Mouse (Mus musculus): ENCODE data around the gene Mphosph9.
"Not testable (repeated sequence)": the region's sequence is repeated elsewhere in the genome, so short reads cannot be mapped to it uniquely, and the experiment has no call there.

Gene Mphosph9

DNA sequence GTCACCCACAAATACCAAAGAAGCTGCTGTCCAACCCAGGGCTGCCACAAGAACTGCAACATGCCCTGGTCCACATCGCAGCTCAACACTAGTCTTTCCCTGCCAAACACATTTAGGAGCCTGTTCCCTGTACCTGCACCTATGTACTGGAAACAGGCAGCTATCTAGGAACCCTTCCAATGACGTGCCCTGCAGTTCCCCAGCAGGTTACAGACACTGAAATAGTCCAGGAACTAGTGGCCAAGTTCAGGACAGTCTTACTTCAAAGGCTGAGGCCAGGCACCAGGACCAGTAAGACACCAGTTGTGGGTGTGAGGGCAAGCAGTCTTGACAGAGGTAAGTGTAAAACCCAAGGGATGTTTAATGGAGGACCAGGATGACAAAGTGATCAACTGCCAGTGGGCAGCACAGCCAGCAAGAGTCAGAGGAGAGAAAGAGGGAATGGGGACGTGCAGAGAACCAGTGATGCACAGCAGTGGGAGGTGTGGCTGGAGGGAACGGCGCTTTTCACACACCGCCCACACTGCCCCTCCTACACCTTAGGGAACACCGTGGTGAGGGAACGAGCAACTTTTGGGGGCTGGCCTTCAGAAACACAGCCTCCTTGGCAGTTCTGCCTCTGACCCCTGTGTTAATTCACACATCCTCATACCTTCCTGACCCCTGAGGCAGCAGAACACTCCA lies 110.1 kb downstream of the Mphosph9 start:
- no peak for ATAC-seq (ENCODE audit: insufficient number of reproducible peaks, low FRiP score, low TSS enrichment)

DNA sequence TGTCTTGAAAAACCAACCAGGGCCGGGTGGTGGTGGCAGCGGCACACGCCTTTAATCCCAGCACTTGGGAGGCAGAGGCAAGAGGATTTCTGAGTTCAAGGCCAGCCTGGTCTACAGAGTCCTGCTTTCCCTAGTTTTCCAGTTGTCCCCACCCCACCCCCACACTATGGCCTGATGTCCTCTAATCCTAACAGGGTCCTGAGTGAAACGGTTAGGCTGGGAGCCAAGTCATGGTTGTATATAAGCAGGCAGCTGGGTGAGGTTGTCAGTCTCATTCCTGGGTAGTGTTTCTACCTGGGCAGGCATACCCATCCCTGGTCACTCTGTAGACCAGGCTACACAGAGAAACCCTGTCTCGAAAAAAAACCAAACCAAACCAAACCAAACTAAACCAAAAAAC lies 110.7 kb downstream of the Mphosph9 start:
- ATAC-seq (ENCODE audit: insufficient number of reproducible peaks, low FRiP score, low TSS enrichment): not testable (repeated sequence)

GRCm38 (mm10) chr5:124216403-124216802 lies 111.4 kb downstream of the Mphosph9 start:
- ATAC-seq (ENCODE audit: insufficient number of reproducible peaks, low FRiP score, low TSS enrichment): no peak

DNA sequence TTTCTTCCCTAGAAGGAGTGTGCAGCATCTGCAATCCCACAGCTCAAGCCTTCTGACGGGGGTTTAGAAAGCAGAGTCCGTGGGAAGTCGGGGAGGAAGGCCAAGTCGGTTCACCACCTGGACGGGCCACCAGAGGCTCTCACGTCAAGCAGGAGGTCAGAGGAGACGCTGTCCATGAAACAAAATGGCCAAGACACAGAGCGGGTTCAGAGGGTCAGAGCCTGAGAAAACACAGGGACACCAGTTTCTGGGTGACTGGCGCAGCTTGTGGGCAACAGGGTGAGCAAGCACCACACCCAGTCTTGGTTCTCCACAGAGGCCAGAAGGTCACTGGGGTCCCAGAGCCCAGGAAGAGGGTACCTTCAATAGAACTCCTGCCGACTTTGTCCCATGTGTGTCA lies 112.1 kb downstream of the Mphosph9 start:
- no peak for ATAC-seq (ENCODE audit: insufficient number of reproducible peaks, low FRiP score, low TSS enrichment)

DNA sequence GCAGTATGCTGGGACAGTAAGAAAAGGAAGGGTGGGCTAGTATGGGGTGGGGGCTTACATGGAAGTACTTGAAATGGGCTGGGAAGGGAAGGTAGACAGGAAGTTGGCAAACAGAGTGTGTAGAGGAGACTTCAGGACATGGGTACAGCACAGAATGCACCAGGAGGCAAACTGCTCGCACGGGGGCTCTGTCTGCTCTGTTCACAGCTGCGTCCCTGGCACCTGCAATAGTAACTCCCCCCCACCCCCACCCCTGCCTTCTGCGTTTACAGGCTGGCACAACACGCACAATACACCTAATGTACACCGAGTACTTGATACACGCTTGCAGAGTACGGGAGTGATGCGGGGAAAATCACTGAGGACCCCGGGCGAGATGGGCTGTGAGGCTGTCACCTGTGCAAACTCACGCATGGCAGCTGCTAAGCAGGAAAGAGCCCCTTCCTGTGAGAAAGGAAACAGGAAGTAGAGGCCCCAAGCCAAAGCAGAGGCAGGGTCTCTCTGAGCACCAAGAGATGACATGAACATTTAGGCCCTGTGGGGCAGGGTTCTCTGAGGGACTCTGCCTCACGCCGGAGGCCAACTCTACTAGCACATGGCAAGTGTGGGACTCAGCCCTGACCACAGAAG lies 113.1 kb downstream of the Mphosph9 start:
- no peak for ATAC-seq (ENCODE audit: insufficient number of reproducible peaks, low FRiP score, low TSS enrichment)

GRCm38 (mm10) chr5:124213588-124214469 lies 113.9 kb downstream of the Mphosph9 start:
- ATAC-seq (ENCODE audit: insufficient number of reproducible peaks, low FRiP score, low TSS enrichment): no peak

DNA sequence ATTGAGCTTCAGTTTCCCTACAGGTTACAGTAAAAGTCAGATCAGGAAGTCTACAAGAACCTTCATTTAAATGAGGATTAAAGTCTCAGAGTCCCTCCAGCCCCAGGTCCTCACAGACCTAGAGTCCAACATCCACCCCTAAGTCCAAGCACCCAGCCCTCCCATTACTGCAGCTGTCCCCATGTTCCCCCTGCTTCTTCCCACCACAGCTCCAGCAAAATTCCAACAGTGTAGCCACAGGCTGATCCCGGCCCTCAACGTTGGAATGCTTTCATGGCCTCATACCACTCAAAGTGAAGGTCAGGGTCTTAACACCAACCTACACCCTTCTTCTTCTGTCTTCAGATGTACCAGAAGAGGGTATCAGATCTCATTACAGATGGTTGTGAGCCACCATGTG lies 116.1 kb downstream of the Mphosph9 start:
- no peak for ATAC-seq (ENCODE audit: insufficient number of reproducible peaks, low FRiP score, low TSS enrichment)

DNA sequence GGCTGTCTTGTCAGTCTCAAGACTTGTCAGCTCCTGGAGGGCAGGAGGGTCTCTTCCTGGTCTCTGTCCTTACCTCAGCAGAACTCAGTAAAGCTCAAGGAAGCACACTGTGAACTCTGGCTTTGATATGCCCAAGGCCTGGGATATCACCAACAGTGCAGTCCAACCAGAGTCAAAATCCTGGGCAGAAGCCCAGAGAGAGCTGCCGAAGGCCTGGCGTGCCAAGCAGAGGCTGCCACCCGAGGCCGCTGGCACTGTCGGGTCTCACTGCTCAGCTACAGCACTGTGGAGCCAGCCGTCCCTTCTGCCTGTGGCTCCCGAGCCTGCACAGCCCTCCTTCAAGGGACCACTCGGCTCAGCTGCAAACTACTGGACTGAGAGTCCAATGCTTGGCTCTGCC lies 116.5 kb downstream of the Mphosph9 start:
- peak; percentile 46; the same call in 1 of the 2 replicates for ATAC-seq (ENCODE audit: insufficient number of reproducible peaks, low FRiP score, low TSS enrichment)

- ATAC-seq (ENCODE audit: insufficient number of reproducible peaks, low FRiP score, low TSS enrichment): no peak
Measured at GRCm38 (mm10) chr5:124210281-124211016, 117.3 kb downstream of the Mphosph9 start.

- no peak for ATAC-seq (ENCODE audit: insufficient number of reproducible peaks, low FRiP score, low TSS enrichment)
Measured at GRCm38 (mm10) chr5:124209850-124210249, 117.9 kb downstream of the Mphosph9 start.

- no peak for ATAC-seq (ENCODE audit: insufficient number of reproducible peaks, low FRiP score, low TSS enrichment)
Measured at GRCm38 (mm10) chr5:124208030-124208429, 119.7 kb downstream of the Mphosph9 start.

DNA sequence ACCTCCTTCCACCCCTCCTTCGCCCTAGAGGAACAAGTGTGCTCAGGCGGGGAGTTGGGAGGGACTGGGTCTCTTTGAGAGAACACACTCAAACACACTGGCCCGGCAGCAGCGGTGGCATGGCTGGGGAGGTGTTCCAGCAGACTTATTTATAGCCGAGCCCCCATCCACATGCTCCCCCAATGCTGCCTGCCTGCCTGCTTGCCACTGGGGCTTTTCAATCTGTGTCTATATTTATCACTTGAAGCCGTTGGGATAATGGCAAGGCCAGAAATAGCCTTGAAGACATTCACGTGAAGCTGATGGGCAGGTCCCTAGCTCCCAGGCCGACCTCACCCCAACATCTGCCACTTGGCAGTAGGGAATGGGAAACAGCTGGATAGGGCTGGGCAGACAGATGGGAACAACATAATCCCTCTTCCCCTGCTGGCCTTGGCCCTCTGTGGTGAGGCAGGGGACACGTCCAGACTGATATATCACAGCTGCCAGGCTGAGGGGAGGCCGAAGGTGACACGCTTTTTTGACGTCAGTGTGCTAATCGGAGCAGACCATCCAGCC lies 121.2 kb downstream of the Mphosph9 start:
- no peak for ATAC-seq (ENCODE audit: insufficient number of reproducible peaks, low FRiP score, low TSS enrichment)

GRCm38 (mm10) chr5:124205809-124206380 lies 121.9 kb downstream of the Mphosph9 start:
- no peak for ATAC-seq (ENCODE audit: insufficient number of reproducible peaks, low FRiP score, low TSS enrichment)

DNA sequence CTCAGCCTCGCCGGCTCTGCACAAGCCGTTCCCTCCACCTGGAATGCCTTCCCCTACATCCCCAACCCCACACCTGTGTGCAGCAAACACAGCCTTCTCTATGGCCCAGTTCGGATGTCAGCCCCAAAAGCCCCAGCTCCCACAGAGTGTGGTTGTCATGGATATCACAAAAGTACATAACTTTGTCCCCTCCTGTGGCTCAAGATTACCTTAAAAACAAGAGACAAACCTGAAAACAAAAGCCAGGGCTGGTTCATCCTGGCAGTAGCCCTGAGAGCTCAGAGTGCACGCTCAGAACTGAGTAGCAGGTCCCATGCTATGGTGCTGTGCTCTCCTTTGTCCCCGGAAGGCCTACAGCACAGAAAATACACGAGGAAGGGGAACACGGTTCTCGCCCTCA lies 122.6 kb downstream of the Mphosph9 start:
- no peak for ATAC-seq (ENCODE audit: insufficient number of reproducible peaks, low FRiP score, low TSS enrichment)

DNA sequence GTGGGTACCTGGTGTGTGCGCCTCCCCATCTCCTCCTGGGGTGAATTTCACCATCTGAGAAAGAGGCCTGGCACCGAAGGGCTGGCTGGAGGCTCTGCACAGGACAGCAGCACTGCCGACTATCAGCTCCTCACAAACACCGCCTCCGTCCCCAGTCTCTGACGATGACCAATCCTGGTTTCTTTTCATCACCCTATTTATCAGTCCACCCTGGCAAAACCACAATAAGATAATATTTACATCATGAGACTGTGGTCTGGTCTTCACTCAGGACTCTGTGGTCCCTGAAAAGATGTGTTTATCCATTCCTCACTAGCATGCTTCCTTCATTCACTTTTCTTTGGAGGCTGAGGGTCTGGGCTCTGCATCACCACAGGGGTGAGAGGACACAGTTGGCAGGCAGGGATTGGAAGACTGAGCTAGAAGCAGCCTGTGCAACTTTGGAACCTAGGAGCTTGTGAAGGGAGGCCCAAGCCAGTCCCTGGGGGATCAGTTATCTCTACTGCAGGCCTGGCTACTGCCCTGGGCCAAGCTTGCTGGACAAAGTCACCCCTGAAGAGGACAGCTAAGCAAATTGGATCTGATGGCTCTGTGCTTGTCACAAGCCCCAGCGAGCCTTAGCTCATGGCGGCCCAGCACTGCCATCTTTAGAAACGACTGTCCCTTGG lies 123.5 kb downstream of the Mphosph9 start:
- no peak for ATAC-seq (ENCODE audit: insufficient number of reproducible peaks, low FRiP score, low TSS enrichment)

- no peak for ATAC-seq (ENCODE audit: insufficient number of reproducible peaks, low FRiP score, low TSS enrichment)
Measured at GRCm38 (mm10) chr5:124203251-124203650, 124.5 kb downstream of the Mphosph9 start.

- ATAC-seq (ENCODE audit: insufficient number of reproducible peaks, low FRiP score, low TSS enrichment): no peak
Measured at GRCm38 (mm10) chr5:124202071-124202470, 125.7 kb downstream of the Mphosph9 start.

DNA sequence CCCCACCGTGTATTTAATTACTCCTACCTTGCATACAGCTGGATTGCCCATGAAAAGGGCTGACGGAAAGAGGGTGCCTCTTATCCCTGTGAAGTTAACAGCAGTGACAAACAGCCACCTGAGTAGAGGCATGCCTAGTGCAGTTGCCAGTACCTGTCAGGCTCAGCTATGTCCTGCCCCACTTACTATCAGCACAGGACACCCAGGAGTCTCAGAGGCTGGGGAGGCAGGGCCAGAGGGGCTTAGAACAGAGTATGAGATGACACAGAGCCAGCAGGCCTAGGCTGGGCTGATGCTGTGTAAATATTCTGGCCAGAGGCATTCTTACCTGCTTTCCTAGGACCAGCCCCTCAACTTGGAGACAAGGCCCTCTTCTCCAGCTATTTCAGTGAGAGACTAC lies 126.2 kb downstream of the Mphosph9 start:
- no peak for ATAC-seq (ENCODE audit: insufficient number of reproducible peaks, low FRiP score, low TSS enrichment)
